Comparison of ENCODE assay signal across 17 mouse cellular contexts in genomic region chr2:166822119-166822826, GRCm38 (mm10). TPM values are rescaled to one million over a fixed set of nuclear protein-coding genes. Genes with fewer than 3 reads are reported as not detected.
DNase-seq lines count a peak whose midpoint lies in the region; ATAC-seq lines count a peak whose summit lies in the region.
"Had no signal": no experiment of that assay in that cellular context is flagged by ENCODE, and none has a peak within 500 bp of the region (broad histone marks: within the 10 kb centered on the region; RNA-seq: fewer than 3 reads in every experiment).

No protein-coding gene starts in this region.

- no peak for DNase-seq in layer of hippocampus, adult 11-12 months (ENCODE audit: low spot score)
- DNase-seq in right cerebral cortex, postnatal 4 days, result no peak
- DNase-seq in thymus, postnatal 36 days, result no peak
- DNase-seq: adrenal gland, postnatal 14 days; kidney, adult 8-10 months; lung, embryonic 14.5 days; thymus, postnatal 4 days had no signal

- no peak overlapping the region for H3K4me3 ChIP-seq in heart, embryonic 15.5 days
- H3K4me3 ChIP-seq in heart, embryonic 12.5 days, result no peak overlapping the region
- peak overlapping the region; percentile 48 for H3K4me3 ChIP-seq in megakaryocyte, embryonic 14.5 days (replicated peaks)
- no peak overlapping the region for H3K4me3 ChIP-seq in liver, embryonic 15.5 days (replicated peaks)
- H3K4me3 ChIP-seq: forebrain, embryonic 10.5 days; hindbrain, embryonic 12.5 days; layer of hippocampus, adult 2 months had no signal

- no peak overlapping the region for H3K4me2 ChIP-seq in heart, embryonic 15.5 days
- H3K4me2 ChIP-seq in heart, embryonic 12.5 days, result no peak overlapping the region
- no peak overlapping the region for H3K4me2 ChIP-seq in liver, embryonic 15.5 days
- H3K4me2 ChIP-seq: hindbrain, embryonic 12.5 days; lung, embryonic 14.5 days; midbrain, embryonic 11.5 days had no signal

- peak; percentile 41; the same call in 1 of the 2 replicates for ATAC-seq in heart, embryonic 15.5 days (replicated peaks; ENCODE audit: insufficient number of reproducible peaks, insufficient read depth, low FRiP score, low read depth)
- ATAC-seq in heart, embryonic 12.5 days (ENCODE audit: insufficient number of reproducible peaks, low FRiP score), result no peak
- ATAC-seq in megakaryocyte, adult 5-6 weeks (ENCODE audit: poor library complexity, severe bottlenecking), result no peak
- 0 out of 2 replicates have a peak, but pooled peaks have one; percentile 24 for ATAC-seq in liver, embryonic 15.5 days (ENCODE audit: insufficient read depth)

- no peaks in the 10 kb centered on the region for H3K27me3 ChIP-seq in heart, embryonic 15.5 days
- H3K27me3 ChIP-seq in heart, embryonic 12.5 days (replicated peaks), result no peaks in the 10 kb centered on the region
- H3K27me3 ChIP-seq in megakaryocyte, embryonic 14.5 days (replicated peaks), result no peaks in the 10 kb centered on the region
- no peaks in the 10 kb centered on the region for H3K27me3 ChIP-seq in liver, embryonic 15.5 days
- H3K27me3 ChIP-seq: hindbrain, embryonic 12.5 days had no signal

- WGBS in heart, embryonic 15.5 days, result 42% methylated on average over 10 of the region's 10 CpGs
- WGBS in heart, embryonic 12.5 days, result 46% methylated on average over 10 of the region's 10 CpGs
- 44% methylated on average over 10 of the region's 10 CpGs for WGBS in liver, embryonic 15.5 days (ENCODE audit: insufficient replicate concordance)

- H3K9me3 ChIP-seq in heart, embryonic 15.5 days (replicated peaks), result no peaks in the 10 kb centered on the region
- no peaks in the 10 kb centered on the region for H3K9me3 ChIP-seq in heart, embryonic 12.5 days (replicated peaks)
- no peaks in the 10 kb centered on the region for H3K9me3 ChIP-seq in megakaryocyte, embryonic 14.5 days
- H3K9me3 ChIP-seq in liver, embryonic 15.5 days (replicated peaks), result no peaks in the 10 kb centered on the region
- H3K9me3 ChIP-seq: forebrain, embryonic 10.5 days; G1E; hindbrain, embryonic 12.5 days had no signal

- no peak overlapping the region for H3K27ac ChIP-seq in heart, embryonic 15.5 days
- H3K27ac ChIP-seq in heart, embryonic 12.5 days (ENCODE audit: poor library complexity, severe bottlenecking), result no peak overlapping the region
- H3K27ac ChIP-seq in liver, embryonic 15.5 days (replicated peaks), result no peak overlapping the region
- H3K27ac ChIP-seq: forebrain, embryonic 10.5 days; hindbrain, embryonic 12.5 days; layer of hippocampus, adult 2 months had no signal

- no peak overlapping the region for H3K9ac ChIP-seq in heart, embryonic 15.5 days
- no peak overlapping the region for H3K9ac ChIP-seq in heart, embryonic 12.5 days
- H3K9ac ChIP-seq in liver, embryonic 15.5 days, result no peak overlapping the region
- H3K9ac ChIP-seq: hindbrain, embryonic 12.5 days; lung, embryonic 14.5 days had no signal

- peaks cover 37% of the 10 kb centered on the region for H3K4me1 ChIP-seq in heart, embryonic 15.5 days (replicated peaks)
- H3K4me1 ChIP-seq in heart, embryonic 12.5 days (replicated peaks), result peaks cover 49% of the 10 kb centered on the region
- peaks cover 87% of the 10 kb centered on the region for H3K4me1 ChIP-seq in megakaryocyte, embryonic 14.5 days
- H3K4me1 ChIP-seq in liver, embryonic 15.5 days (replicated peaks), result peaks cover 50% of the 10 kb centered on the region

- no peaks in the 10 kb centered on the region for H3K36me3 ChIP-seq in heart, embryonic 15.5 days
- H3K36me3 ChIP-seq in heart, embryonic 12.5 days, result peaks cover 8% of the 10 kb centered on the region; the same call in 1 of the 2 replicates
- peaks cover 17% of the 10 kb centered on the region for H3K36me3 ChIP-seq in megakaryocyte, embryonic 14.5 days (replicated peaks; ENCODE audit: low read length)
- H3K36me3 ChIP-seq in liver, embryonic 15.5 days (replicated peaks), result peaks cover 10% of the 10 kb centered on the region
- H3K36me3 ChIP-seq: hindbrain, embryonic 12.5 days had no signal

RNA-seq across cellular contexts. Expression of gene Arfgef2, which starts 16.9 kb away (rescaled TPM):
- 5.0 and 5.6 TPM in 2 replicates for polyA plus RNA-seq in heart, embryonic 15.5 days (2015; fragmentation: Nextera tagmentation; extraction: Ambion mirVana)
- 10.1 and 11.1 TPM in 2 replicates for polyA plus RNA-seq in heart, embryonic 12.5 days (2016; fragmentation: Nextera tagmentation; extraction: Ambion mirVana)
- polyA plus RNA-seq in megakaryocyte, embryonic 14.5 days (2012; ENCODE audit: insufficient read depth, low replicate concordance), result 1.4 and 1.6 TPM in 2 replicates
- total RNA-seq in megakaryocyte, adult 5-6 weeks (2015), result 13.0 and 13.9 TPM in 2 replicates
- total RNA-seq in megakaryocyte, adult 5-6 weeks (2017), result 11.5 and 18.7 TPM in 2 replicates
- polyA plus RNA-seq in liver, embryonic 15.5 days (2015; fragmentation: Nextera tagmentation; extraction: Ambion mirVana), result 4.0 and 4.2 TPM in 2 replicates

RNA-seq across cellular contexts. Expression of gene Trp53rkb, which starts 29.9 kb away (rescaled TPM):
- polyA plus RNA-seq in heart, embryonic 15.5 days (2015; fragmentation: Nextera tagmentation; extraction: Ambion mirVana), result 4.3 and 4.6 TPM in 2 replicates
- polyA plus RNA-seq in heart, embryonic 12.5 days (2016; fragmentation: Nextera tagmentation; extraction: Ambion mirVana), result 5.5 and 6.1 TPM in 2 replicates
- polyA plus RNA-seq in megakaryocyte, embryonic 14.5 days (2012; ENCODE audit: insufficient read depth, low replicate concordance), result 1.8 TPM in 1 of 2 replicates, not detected in the other
- 2.1 and 4.5 TPM in 2 replicates for total RNA-seq in megakaryocyte, adult 5-6 weeks (2015)
- total RNA-seq in megakaryocyte, adult 5-6 weeks (2017), result 1.5 and 2.0 TPM in 2 replicates
- 2.6 and 3.1 TPM in 2 replicates for polyA plus RNA-seq in liver, embryonic 15.5 days (2015; fragmentation: Nextera tagmentation; extraction: Ambion mirVana)

Comparison
In these comparisons a context has a peak if more than half of its experiments do, and no peak if none do; other contexts are left out.
1. ATAC-seq: peak in heart, embryonic 15.5 days (single experiment) and liver, embryonic 15.5 days (single experiment); none in heart, embryonic 12.5 days (single experiment) and megakaryocyte, adult 5-6 weeks (single experiment).